Mouse (Mus musculus) megakaryocyte, embryonic 14.5 days (primary cell): ENCODE measurements at regions not wholly inside any gene's neighbourhood (a gene's known extent, or its start where the extent isn't known, plus 50 kb on each side); places are given as distances from the start of the nearest gene placed in this dataset.
A peak's percentile ranks its signal among the peaks of the same experiment; 100 is the strongest.

Source experiments
- H3K27me3 ChIP-seq: replicated peaks from 2 replicates; pipeline ENCODE3; 2012; ENCODE audit warnings: inconsistent platforms
- H3K36me3 ChIP-seq: replicated peaks from 2 replicates; pipeline ENCODE3; 2012; ENCODE audit warnings: low read length, inconsistent platforms, mixed read lengths
- H3K4me1 ChIP-seq: 2 replicates; pipeline ENCODE4 v1.6.1; 2012; ENCODE audit warnings: inconsistent platforms
- H3K4me3 ChIP-seq: replicated peaks from 2 replicates; pipeline ENCODE3; 2012; ENCODE audit warnings: moderate library complexity, mild to moderate bottlenecking, inconsistent platforms
- H3K9me3 ChIP-seq: 2 replicates; pipeline ENCODE4 v1.6.1; 2012; ENCODE audit warnings: inconsistent platforms
- FLI1 ChIP-seq: IDR thresholded peaks from 2 replicates; pipeline ENCODE4 v1.6.1; 2012; ENCODE audit warnings: low read length, inconsistent platforms, mixed read lengths
- GATA1 ChIP-seq: IDR thresholded peaks from 3 replicates; pipeline ENCODE4 v1.6.1; 2012; ENCODE audit warnings: mixed read lengths, low read length, inconsistent platforms, borderline replicate concordance

- Histone ChIP-seq H3K4me1 (no peaks in the 10 kb centered on the region), H3K27me3 (peaks cover 48% of the 10 kb centered on the region), H3K4me3 (no peak overlapping the region), H3K9me3 (peaks cover 11% of the 10 kb centered on the region), H3K36me3 (no peaks in the 10 kb centered on the region)
- TF ChIP-seq GATA1 (no peak), FLI1 (no peak)
These were observed 485.1 kb upstream of the Gm10131 start for GRCm38 (mm10) chr8:34596593-34596992.

DNA sequence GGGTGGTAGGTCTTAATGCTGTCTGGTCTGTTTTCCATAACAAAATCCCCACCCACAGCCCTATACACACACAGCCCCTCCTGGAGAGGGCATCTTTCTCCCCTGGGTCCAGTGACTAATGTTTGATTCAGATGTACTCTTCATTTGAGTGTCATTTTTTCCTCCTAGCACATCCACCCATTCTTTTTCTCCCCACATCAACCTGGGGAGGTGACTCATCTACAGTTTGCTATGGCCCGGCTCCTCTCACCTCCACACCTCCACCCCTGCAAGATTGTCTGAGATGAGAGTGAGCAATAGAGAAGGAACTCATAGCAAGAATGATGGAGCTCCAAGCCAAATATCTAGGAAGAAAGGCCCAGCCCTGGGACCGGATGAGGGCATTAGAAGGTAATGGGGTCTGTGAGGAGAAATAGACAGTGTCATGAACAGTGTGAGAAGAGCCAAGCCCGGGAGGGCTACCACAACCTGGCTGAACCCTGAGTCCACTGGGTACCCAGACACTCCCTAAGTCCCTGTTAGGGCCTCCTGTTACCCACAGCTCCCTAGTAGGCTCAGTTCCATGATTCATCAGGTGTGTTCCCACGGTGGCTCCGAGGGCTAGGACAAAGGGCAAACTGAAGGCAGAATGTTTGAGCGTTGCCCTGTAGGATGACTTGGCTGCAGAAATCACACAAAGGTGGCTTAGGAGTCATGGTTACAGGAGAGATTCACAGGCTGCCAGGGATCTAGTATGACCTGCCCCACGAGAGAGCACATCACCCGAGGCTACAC is 479.6 kb upstream of the Gm10131 start:
- peaks cover 41% of the 10 kb centered on the region for H3K4me1 ChIP-seq
- TF ChIP-seq GATA1, result no peak
- TF ChIP-seq FLI1, result no peak

DNA sequence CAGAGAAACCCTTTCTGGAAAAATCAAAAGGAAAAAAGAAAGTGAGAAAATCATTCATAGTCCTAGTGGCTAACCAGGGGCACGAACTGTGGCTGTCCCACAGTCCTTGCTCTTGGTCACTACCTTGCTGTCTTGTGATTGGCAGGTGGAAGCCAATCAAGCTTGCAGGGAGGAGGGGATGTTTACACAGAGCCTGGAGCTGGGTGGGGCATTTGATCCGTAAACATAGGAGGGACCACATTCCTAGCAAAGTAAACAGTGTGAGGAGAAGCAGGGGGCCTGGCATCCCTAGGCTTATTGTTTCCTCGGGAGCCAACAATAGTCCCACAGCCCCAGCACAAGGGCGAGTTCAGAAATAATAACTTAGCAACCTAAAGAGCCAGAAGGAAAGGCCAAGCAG is 466.5 kb upstream of the Gm10131 start:
- Histone ChIP-seq H3K4me3 (no peak overlapping the region), H3K4me1 (peaks cover 21% of the 10 kb centered on the region), H3K27me3 (no peaks in the 10 kb centered on the region), H3K9me3 (no peaks in the 10 kb centered on the region), H3K36me3 (no peaks in the 10 kb centered on the region)
- TF ChIP-seq GATA1, result no peak
- TF ChIP-seq FLI1, result no peak

More for the DNA sequence above, 479.6 kb upstream of the Gm10131 start:
- peaks cover 39% of the 10 kb centered on the region for H3K27me3 ChIP-seq
- H3K4me3 ChIP-seq, result no peak overlapping the region
- no peaks in the 10 kb centered on the region for H3K36me3 ChIP-seq
- H3K9me3 ChIP-seq, result peaks cover 13% of the 10 kb centered on the region

- TF ChIP-seq GATA1 (no peak), FLI1 (no peak)
- peaks cover 18% of the 10 kb centered on the region; the same call in 1 of the 2 replicates for H3K4me1 ChIP-seq
- peaks cover 5% of the 10 kb centered on the region for H3K36me3 ChIP-seq
- no peak overlapping the region for H3K4me3 ChIP-seq
- H3K9me3 ChIP-seq, result peaks cover 28% of the 10 kb centered on the region
- no peaks in the 10 kb centered on the region for H3K27me3 ChIP-seq
These were observed 462.5 kb upstream of the Gm10131 start for GRCm38 (mm10) chr8:34574009-34574408.

GRCm38 (mm10) chr8:34573007-34573881 is 461.7 kb upstream of the Gm10131 start:
- H3K9me3 ChIP-seq, result peaks cover 35% of the 10 kb centered on the region
- H3K27me3 ChIP-seq, result no peaks in the 10 kb centered on the region
- peaks cover 18% of the 10 kb centered on the region; the same call in 1 of the 2 replicates for H3K4me1 ChIP-seq
- H3K4me3 ChIP-seq, result no peak overlapping the region
- TF ChIP-seq FLI1 (no peak), GATA1 (no peak)
- peaks cover 5% of the 10 kb centered on the region for H3K36me3 ChIP-seq

GRCm38 (mm10) chr8:34571736-34572135 is 460.2 kb upstream of the Gm10131 start:
- Histone ChIP-seq H3K9me3 (peaks cover 38% of the 10 kb centered on the region), H3K27me3 (no peaks in the 10 kb centered on the region), H3K4me3 (no peak overlapping the region), H3K4me1 (peaks cover 14% of the 10 kb centered on the region; the same call in 1 of the 2 replicates), H3K36me3 (peaks cover 5% of the 10 kb centered on the region)
- TF ChIP-seq GATA1 (no peak), FLI1 (no peak)

DNA sequence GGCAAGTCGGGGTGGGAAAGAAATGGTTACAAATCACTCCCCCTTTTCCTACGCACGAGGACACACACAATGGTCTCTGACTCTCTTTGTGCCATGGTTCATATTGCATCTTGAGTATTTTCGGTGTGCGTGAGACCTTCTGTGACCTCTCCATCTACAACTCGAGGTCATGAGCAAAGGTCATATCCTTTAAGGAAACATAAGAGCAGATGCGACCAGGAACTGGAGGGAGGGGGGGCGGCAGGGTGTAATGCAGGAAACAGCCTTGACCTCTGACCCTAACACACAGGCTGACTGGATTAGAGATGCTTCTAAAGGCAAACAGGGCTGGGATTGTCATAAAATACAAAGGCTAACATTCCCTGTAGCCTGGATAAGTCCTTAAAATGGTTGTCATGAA is 450.7 kb upstream of the Gm10131 start:
- Histone ChIP-seq H3K36me3 (peaks cover 4% of the 10 kb centered on the region), H3K4me3 (no peak overlapping the region), H3K27me3 (no peaks in the 10 kb centered on the region), H3K4me1 (peaks cover 10% of the 10 kb centered on the region), H3K9me3 (peaks cover 27% of the 10 kb centered on the region)
- TF ChIP-seq FLI1 (no peak), GATA1 (no peak)

DNA sequence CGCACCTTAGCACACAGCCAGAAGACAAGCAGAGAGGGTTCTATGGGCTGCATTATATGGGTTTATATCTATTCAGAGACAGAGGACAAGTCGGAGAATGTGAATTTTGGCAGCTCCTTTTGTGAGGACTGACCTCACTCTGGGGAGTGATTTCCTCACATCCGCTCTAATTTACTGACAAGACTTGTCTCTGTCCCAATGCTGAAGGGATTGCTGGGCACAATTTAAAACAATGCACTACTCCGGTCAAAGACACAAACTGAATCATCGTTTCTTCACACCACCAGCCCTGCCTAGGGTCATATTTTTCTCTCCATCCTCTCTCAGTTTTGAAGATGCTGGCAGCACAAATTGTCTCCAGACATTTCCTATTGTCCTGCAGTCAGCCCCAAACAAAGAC is 438.2 kb upstream of the Gm10131 start:
- Histone ChIP-seq H3K27me3 (no peaks in the 10 kb centered on the region), H3K36me3 (no peaks in the 10 kb centered on the region), H3K9me3 (0 out of 2 replicates have a peak, but pooled peaks cover 3% of the 10 kb centered on the region), H3K4me3 (no peak overlapping the region), H3K4me1 (peaks cover 24% of the 10 kb centered on the region)
- TF ChIP-seq GATA1 (no peak), FLI1 (no peak)

DNA sequence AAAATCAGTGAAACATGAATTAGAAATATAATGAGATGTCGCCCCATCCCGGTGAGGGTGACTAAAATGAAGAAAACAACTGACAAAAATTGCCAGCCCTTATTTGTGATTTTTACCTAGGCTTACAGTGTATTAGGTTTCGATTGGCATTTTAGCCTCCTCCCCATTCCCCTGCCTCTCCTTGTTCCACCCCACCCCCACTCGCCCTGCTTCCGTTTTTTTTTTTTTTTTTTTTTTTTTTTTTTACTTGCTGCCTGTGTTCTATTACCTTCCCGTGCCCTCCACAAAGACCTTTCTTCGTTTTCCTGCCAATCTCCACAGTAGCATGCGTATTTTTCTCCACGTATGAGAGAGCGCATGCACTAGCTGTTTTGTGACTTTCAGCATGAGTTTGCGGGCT is 435.3 kb upstream of the Gm10131 start:
- H3K9me3 ChIP-seq, result no peaks in the 10 kb centered on the region
- H3K4me1 ChIP-seq, result peaks cover 21% of the 10 kb centered on the region
- H3K27me3 ChIP-seq, result no peaks in the 10 kb centered on the region
- H3K4me3 ChIP-seq, result peak overlapping the region; percentile 73
- TF ChIP-seq FLI1, result no peak
- no peak for TF ChIP-seq GATA1
- no peaks in the 10 kb centered on the region for H3K36me3 ChIP-seq

GRCm38 (mm10) chr8:34542361-34543038 is 431.0 kb upstream of the Gm10131 start:
- Histone ChIP-seq H3K9me3 (no peaks in the 10 kb centered on the region; the same call in 1 of the 2 replicates), H3K36me3 (no peaks in the 10 kb centered on the region), H3K27me3 (no peaks in the 10 kb centered on the region), H3K4me3 (no peak overlapping the region), H3K4me1 (peaks cover 19% of the 10 kb centered on the region)
- TF ChIP-seq FLI1 (no peak), GATA1 (no peak)
